Mouse (Mus musculus) adrenal gland, postnatal 25 days (tissue): ENCODE results near the gene Kcnk10. TPM values are rescaled to one million over a fixed set of nuclear protein-coding genes. Genes with fewer than 3 reads are reported as not detected.

ENCODE experiments used
- DNase-seq: peaks from one replicate; pipeline ENCODE4 v3.0.0; 2021; ENCODE audit warnings: mixed read lengths
- total RNA-seq: library from RNA; stranded (reverse); gene quantifications from 2 replicates; pipeline ENCODE4 v1.2.3, GENCODE M21; 2021

Gene Kcnk10
- total RNA-seq, 1 experiment from 2014 or later = not detected

DNA sequence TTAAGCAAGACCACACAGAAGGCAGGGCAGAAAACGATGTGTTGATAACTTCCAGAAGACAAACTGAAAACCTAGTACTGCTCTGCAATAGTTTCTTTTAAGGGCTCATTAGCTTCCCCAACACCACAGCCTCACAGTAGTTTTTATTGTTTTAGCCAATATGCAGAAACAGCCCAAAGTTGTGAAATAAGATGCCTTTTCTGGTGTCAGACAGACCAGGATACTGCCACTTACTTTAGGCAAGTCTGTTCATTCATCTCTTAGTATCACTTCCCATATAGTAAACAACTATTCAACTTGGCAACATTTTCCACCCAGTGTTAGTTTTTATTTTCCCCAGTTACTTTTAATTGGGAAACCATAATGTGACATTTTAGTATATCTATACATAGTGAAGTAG, 171.5 kb downstream of the Kcnk10 start:
- DNase-seq = no peak

- no peak for DNase-seq
Measured at GRCm38 (mm10) chr12:98406076-98406475, 172.0 kb downstream of the Kcnk10 start.

DNA sequence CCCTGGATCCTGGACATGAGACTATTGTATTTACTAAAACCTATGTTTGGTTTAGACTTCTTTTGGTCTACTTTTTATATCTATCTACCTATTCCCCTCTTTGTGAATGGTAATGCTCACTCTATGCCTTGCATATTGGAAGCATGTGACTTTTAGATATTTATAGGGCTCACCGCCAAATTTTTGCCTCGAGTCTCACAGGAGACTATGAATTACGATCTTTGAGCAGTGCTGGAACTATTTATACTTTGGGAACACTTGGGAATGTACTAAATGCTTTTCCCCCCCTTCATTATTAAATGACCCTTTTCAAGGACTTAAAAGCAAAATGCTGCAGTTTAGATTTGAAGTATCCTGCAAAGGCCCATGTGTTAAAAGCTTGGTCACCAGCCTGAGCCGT, 181.5 kb downstream of the Kcnk10 start:
- no peak for DNase-seq

- no peak for DNase-seq
Measured at GRCm38 (mm10) chr12:98394115-98394514, 184.0 kb downstream of the Kcnk10 start.

- no peak for DNase-seq
Measured at GRCm38 (mm10) chr12:98391347-98391746, 186.8 kb downstream of the Kcnk10 start.

GRCm38 (mm10) chr12:98389618-98390017, 188.5 kb downstream of the Kcnk10 start:
- DNase-seq = no peak

Other genes with a start within 250 kb of the Kcnk10 start
- gene Spata7, start 49.8 kb upstream of the Kcnk10 start, total RNA-seq = 11.9 and 13.7 TPM in 2 replicates
- gene Ptpn21, start 159.1 kb upstream of the Kcnk10 start, total RNA-seq = 20.8 and 24.0 TPM in 2 replicates
- gene Zc3h14, start 168.7 kb upstream of the Kcnk10 start, total RNA-seq = 90.7 and 130 TPM in 2 replicates